Mouse (Mus musculus) heart, postnatal 0 days (tissue): Measurements from ENCODE around the gene Jazf1.

Source experiments
- CTCF ChIP-seq: IDR thresholded peaks from 2 replicates; pipeline ENCODE4 v1.5.1; 2016; ENCODE audit warnings: antibody characterized with exemption, control low read depth, low read depth
- EP300 ChIP-seq: IDR thresholded peaks from 2 replicates; pipeline ENCODE4 v1.6.1; 2016; ENCODE audit warnings: antibody characterized with exemption, low read depth

GRCm38 (mm10) chr6:52796691-52797090 lies 271.7 kb downstream of the Jazf1 start:
- no peak for TF ChIP-seq CTCF
- TF ChIP-seq EP300 = no peak
